Mouse (Mus musculus) heart, adult 8-10 months (tissue): ENCODE data around the gene Rhobtb3. TPM values are rescaled to one million over a fixed set of nuclear protein-coding genes. Genes with fewer than 3 reads are reported as not detected.

Source experiments
- total RNA-seq, 4 experiments: library from RNA; stranded (reverse); gene quantifications; 2 replicates each; pipeline ENCODE4 v1.2.4; 2022

The Rhobtb3 gene
- total RNA-seq, 4 experiments from 2014 or later = 10.2 to 12.3 (median 11.4) TPM

Other genes starting within 250 kb of the Rhobtb3 start
- 10 to 100 TPM; 19.7 to 31.6 (median 27.0) TPM for gene Ell2, start 237.2 kb downstream of the Rhobtb3 start, total RNA-seq
- 10 to 100 TPM; 32.4 to 45.3 (median 39.7) TPM for gene Glrx, start 104.1 kb downstream of the Rhobtb3 start, total RNA-seq
- not detected for gene Spata9, start 23.2 kb upstream of the Rhobtb3 start, total RNA-seq
- gene Rfesd, start 74.8 kb upstream of the Rhobtb3 start, total RNA-seq = 10 to 100 TPM; 12.0 to 18.5 (median 15.0) TPM
- not detected for gene Gpr150, start 113.1 kb upstream of the Rhobtb3 start, total RNA-seq
- 1 to 10 TPM; 4.3 to 5.7 (median 5.0) TPM for gene Arsk, start 154.7 kb upstream of the Rhobtb3 start, total RNA-seq
- gene Ttc37, start 154.8 kb upstream of the Rhobtb3 start, total RNA-seq = 10 to 100 TPM in 3 of 4 experiments, 1 to 10 TPM in 1; 8.8 to 11.0 (median 10.2) TPM